Mouse (Mus musculus): Measurements from ENCODE around the gene Ulk3.

DNA sequence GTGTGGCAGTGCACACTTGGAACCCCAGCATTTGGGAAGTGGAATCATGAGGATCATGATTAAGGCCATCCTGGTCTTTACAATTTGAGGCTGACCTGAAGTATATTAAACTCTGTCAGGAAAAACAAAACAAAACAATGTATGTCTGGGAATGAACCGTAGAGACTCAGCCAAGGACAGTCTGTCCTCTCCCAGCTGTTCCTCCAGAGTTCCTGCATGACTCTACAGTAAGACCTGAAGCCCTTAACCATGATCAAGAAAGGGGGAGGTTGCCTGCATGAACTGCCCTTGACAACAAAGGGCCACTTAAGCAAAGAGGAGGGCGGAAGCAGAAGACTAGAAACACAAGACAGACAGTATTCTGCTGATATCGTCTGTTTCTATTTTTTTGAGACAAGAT lies 13.7 kb upstream of the Ulk3 start:
- TF ChIP-seq CTCF (IDR thresholded peaks at IDR 0.05; ENCODE audit: extremely low read depth, insufficient read length, insufficient replicate concordance, low read depth, low read length) (no peak), POLR2A (IDR thresholded peaks at IDR 0.05; ENCODE audit: low read depth, low read length) (no peak)

All from small intestine, adult 2 months (tissue).